Mouse (Mus musculus) CD4-positive, CD25-positive, alpha-beta regulatory T cell, adult 9 weeks (primary cell): ENCODE data around the gene Gdf5. TPM values are rescaled to one million over a fixed set of nuclear protein-coding genes. Genes with fewer than 3 reads are reported as not detected.

Source experiments
- polyA plus RNA-seq: library from polyadenylated mRNA; unstranded; fragments of 100-300 nt; shearing (Covaris generic); gene quantifications from one replicate; pipeline ENCODE4 v1.2.1, GENCODE M21; 2017

Gdf5 gene
- polyA plus RNA-seq = not detected

DNA sequence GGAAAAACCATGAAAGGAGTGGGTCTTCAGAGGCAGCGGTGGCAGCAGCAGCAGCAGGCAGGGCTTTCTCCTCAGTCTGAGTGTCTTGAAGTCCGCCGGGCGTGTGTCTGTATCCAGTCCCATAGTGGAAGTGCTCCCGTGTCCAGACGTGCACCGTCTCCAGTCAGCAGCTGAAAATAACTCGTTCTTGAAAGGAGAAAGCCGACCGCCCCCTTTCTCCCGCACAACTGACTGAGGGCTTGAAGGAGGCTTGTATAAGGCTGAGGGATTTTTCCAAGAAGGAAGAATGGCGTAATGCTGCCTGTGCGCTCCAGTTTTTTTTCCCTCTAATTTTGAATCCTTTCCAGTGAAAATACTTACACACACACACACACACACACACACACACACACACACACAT, at the start of gene Gdf5:
Gene Gdf5, minus strand, starts transcription at position 244 of the 400 bp plus-strand sequence.

DNA sequence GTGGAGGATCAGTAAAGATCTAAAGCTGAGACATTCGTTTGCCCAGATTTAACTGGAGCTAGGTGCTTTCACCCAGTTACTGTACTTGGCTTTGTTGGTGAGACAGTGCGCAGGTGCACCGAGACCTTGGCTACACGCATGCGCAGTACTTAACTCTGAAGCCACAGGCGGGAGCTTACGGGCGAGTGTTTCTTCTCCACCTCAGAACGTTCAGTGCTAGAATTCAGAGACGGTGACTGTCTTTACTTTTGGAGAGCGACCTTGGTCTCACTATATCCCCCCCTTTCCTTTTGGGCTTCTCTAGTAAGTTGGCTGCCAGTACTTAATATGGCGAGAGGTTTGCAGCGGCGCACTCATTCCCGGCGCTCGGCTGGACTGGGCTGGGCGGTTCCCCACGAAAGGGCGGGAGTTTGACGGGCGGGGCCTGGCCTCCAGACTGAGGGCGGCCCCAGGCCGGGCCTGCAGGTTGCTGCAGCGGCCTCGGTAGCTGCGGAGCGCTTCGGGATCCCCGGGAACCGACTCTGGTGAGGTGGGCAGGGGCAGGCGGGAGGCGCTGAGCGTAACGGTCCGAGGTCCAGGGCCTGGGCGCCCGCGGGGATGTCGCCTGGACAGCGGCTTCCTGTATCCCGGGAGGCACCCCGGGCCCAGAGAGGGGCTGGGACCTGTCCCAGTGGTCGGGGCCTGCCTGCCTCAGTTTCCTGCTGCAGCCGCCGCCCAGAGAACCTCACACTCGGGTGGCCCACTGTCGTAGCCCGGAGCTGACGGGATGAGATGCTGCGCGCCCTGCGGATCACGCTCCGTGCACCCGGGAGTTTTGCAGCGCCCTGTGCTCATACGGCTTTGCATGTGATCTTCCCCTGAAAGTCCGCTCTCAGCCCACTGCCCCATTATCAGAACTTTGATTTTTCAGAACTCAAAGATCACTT, 11.2 kb upstream of the Gdf5 start, which contains the start of gene Cep250:
Gene Cep250, plus strand, starts transcription at position 325 of the 926 bp plus-strand sequence.

DNA sequence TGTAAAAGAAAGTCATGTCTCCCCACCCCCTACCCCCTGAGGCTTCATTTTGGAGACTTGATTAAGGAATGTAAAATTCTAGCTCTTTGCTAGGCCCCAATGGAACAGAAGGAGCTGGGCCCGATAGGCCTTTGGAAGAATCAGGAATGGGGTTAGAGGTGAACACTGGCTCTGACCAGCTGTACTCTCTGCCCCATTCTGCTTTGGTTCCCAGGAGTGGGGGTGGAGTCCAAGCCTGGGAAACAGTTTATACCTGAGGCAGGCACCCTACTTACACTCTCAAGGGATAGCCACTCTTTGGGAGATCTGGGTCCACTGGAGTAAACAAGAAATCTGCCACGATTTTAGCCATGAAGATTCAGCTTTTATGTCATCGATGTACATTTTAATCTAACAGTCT, 4.5 kb downstream of the Gdf5 start, which contains the start of gene Gm15557:
Gene Gm15557, plus strand, starts transcription at position 48 of the 400 bp plus-strand sequence.

DNA sequence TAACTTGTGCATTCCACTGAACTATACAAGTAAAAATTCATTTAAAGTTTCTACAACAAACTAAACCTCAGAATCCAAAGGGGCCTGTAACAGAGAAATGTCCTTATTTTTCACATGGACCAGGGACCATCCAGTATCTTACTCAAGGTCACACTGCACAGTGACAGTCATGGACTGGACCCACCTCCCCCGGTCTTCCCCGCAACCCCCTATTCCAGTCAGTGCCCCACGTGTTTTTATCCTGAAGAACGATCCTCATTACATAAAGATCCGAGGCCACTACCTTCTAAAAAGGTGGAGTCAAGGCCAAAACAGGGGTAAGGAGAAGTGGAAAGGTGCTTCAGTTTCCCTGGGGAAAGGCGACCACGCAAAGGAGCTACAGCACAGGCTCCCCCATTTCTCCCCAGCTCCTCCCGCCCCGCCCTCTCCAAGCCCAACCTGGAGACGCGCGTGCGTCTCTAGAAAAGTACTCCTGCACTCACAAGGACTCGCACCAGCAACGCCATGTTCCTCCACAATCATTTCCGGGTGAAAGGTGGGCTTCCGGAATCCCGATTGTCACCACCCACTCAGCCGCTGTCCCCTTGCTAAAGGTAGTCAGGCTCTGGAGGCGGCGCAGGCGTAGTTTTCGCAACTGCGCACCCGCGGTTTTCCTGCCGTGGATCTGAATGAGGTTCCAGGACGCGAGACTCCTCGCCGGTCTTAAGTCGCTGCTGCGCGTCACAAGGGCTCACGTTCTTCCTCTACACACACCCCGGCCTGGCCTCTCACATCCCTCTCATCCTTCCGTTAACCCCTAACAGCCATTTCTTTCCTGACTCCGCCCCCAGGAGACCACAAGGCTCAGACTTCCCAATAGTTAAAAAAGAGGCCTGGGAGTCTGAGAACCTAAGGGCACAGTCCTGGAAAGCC, 15.4 kb downstream of the Gdf5 start, which contains the start of gene Uqcc1:
Gene Uqcc1, minus strand, starts transcription at position 780 of the 912 bp plus-strand sequence.

Other genes with a start within 250 kb of the Gdf5 start
- 74.1 TPM for gene Edem2, start 215.9 kb downstream of the Gdf5 start, polyA plus RNA-seq
- gene Gm17581, start 209.5 kb downstream of the Gdf5 start, polyA plus RNA-seq = not detected
- not detected for gene Procr, start 194.2 kb downstream of the Gdf5 start, polyA plus RNA-seq
- 0.07 TPM for gene Mmp24, start 170.0 kb downstream of the Gdf5 start, polyA plus RNA-seq
- 53.0 TPM for gene BC029722, start 125.9 kb downstream of the Gdf5 start, polyA plus RNA-seq
- gene Eif6, start 118.4 kb downstream of the Gdf5 start, polyA plus RNA-seq = 250 TPM
- gene Fam83c, start 110.5 kb downstream of the Gdf5 start, polyA plus RNA-seq = not detected
- 52.5 TPM for gene Uqcc1, start 15.1 kb downstream of the Gdf5 start, polyA plus RNA-seq
- not detected for gene Gm15557, start 4.6 kb downstream of the Gdf5 start, polyA plus RNA-seq
- gene Cep250, start 11.1 kb upstream of the Gdf5 start, polyA plus RNA-seq = 60.0 TPM
- gene 6430550D23Rik, start 62.6 kb upstream of the Gdf5 start, polyA plus RNA-seq = 1.8 TPM
- 165 TPM for gene Ergic3, start 62.7 kb upstream of the Gdf5 start, polyA plus RNA-seq
- gene Fer1l4, start 107.6 kb upstream of the Gdf5 start, polyA plus RNA-seq = not detected
- 0.14 TPM for gene Spag4, start 119.8 kb upstream of the Gdf5 start, polyA plus RNA-seq
- gene Cpne1, start 166.6 kb upstream of the Gdf5 start, polyA plus RNA-seq = 108 TPM
- gene Rbm12, start 166.6 kb upstream of the Gdf5 start, polyA plus RNA-seq = 55.1 TPM
- 35.0 TPM for gene Gm28036, start 181.7 kb upstream of the Gdf5 start, polyA plus RNA-seq
- gene Romo1, start 198.7 kb upstream of the Gdf5 start, polyA plus RNA-seq = 228 TPM
- gene Nfs1, start 198.8 kb upstream of the Gdf5 start, polyA plus RNA-seq = 66.3 TPM
- gene Rbm39, start 234.9 kb upstream of the Gdf5 start, polyA plus RNA-seq = 789 TPM